Mouse (Mus musculus) MEL (cell line): Measurements from ENCODE around the gene Pick1. TPM values are rescaled to one million over a fixed set of nuclear protein-coding genes. Genes with fewer than 3 reads are reported as not detected.

Source experiments
- DNase-seq: peaks from one replicate; pipeline ENCODE4 v3.0.0; 2011; ENCODE audit warnings: low read depth, low spot score
- H3K27ac ChIP-seq: 2 replicates; pipeline ENCODE4 v1.5.1; 2012; ENCODE audit warnings: low read depth, mild to moderate bottlenecking, control low read depth, low read length, moderate library complexity; ENCODE audit not compliant: control insufficient read depth
- H3K27me3 ChIP-seq, 2 experiments: fragments of 150-350 bp in 1 of 2; sonication (generic) in 1 of 2; 2 replicates each; pipeline ENCODE4 v1.6.1; 2012; ENCODE audit warnings: low read length in 2 of 2, mild to moderate bottlenecking in 2 of 2, improper control_type of control experiment in 1 of 2, moderate library complexity in 1 of 2; ENCODE audit not compliant: insufficient read depth in 2 of 2, control insufficient read depth in 1 of 2
- H3K36me3 ChIP-seq, 2 experiments: 2 replicates each; pipeline ENCODE4 v1.6.1; 2012 to 2014; ENCODE audit warnings: low read length in 2 of 2, improper control_type of control experiment in 1 of 2, inconsistent platforms in 1 of 2, mild to moderate bottlenecking in 1 of 2; ENCODE audit not compliant: insufficient read depth in 2 of 2, control insufficient read depth in 1 of 2
- H3K4me1 ChIP-seq, 2 experiments: fragments of 150-350 bp in 1 of 2; sonication (generic) in 1 of 2; 2 replicates each; pipeline ENCODE4 v1.6.1; 2012; ENCODE audit warnings: low read length in 2 of 2, improper control_type of control experiment in 1 of 2, mild to moderate bottlenecking in 1 of 2; ENCODE audit not compliant: insufficient read depth in 2 of 2, control insufficient read depth in 1 of 2
- H3K4me3 ChIP-seq, 2 experiments: fragments of 150-350 bp in 1 of 2; sonication (generic) in 1 of 2; 2 replicates each; pipeline ENCODE4 v1.5.1; 2012; ENCODE audit warnings: low read depth in 2 of 2, low read length in 2 of 2, mild to moderate bottlenecking in 2 of 2, moderate library complexity in 2 of 2, control low read depth in 1 of 2, improper control_type of control experiment in 1 of 2; ENCODE audit not compliant: control insufficient read depth in 1 of 2, insufficient read depth in 1 of 2
- H3K79me2 ChIP-seq: 2 replicates; pipeline ENCODE4 v1.6.1; 2012; ENCODE audit warnings: mild to moderate bottlenecking, low read length, moderate library complexity; ENCODE audit not compliant: control insufficient read depth, poor library complexity, insufficient read depth
- H3K9ac ChIP-seq: 2 replicates; pipeline ENCODE4 v1.6.1; 2012; ENCODE audit warnings: low read depth, mild to moderate bottlenecking, control low read depth, low read length, moderate library complexity; ENCODE audit not compliant: control insufficient read depth, poor library complexity, severe bottlenecking
- H3K9me3 ChIP-seq: fragments of 150-350 bp; sonication (generic); replicated peaks from 2 replicates; pipeline ENCODE4 v1.6.1; 2012; ENCODE audit warnings: mild to moderate bottlenecking, low read length, improper control_type of control experiment, moderate library complexity; ENCODE audit not compliant: insufficient read depth
- CHD1 ChIP-seq: IDR thresholded peaks from 2 replicates; pipeline ENCODE4 v1.6.1; 2012; ENCODE audit warnings: low read depth, mild to moderate bottlenecking, inconsistent platforms, low read length, improper control_type of control experiment
- CHD2 ChIP-seq: IDR thresholded peaks from 2 replicates; pipeline ENCODE4 v1.6.1; 2011; ENCODE audit warnings: low read length, improper control_type of control experiment
- CTCF ChIP-seq, 3 experiments: IDR thresholded peaks in 2 of 3; conservative IDR thresholded peaks in 1 of 3; 2 replicates each; pipeline ENCODE4 v1.5.1; 2011 to 2012; ENCODE audit warnings: low read length in 3 of 3, low read depth in 2 of 3, mild to moderate bottlenecking in 2 of 3, improper control_type of control experiment in 1 of 3, inconsistent platforms in 1 of 3, mixed read lengths in 1 of 3, moderate library complexity in 1 of 3; ENCODE audit not compliant: control insufficient read depth in 1 of 3, insufficient read depth in 1 of 3, poor library complexity in 1 of 3, severe bottlenecking in 1 of 3
- E2F4 ChIP-seq: IDR thresholded peaks from 2 replicates; pipeline ENCODE4 v1.6.1; 2011; ENCODE audit warnings: low read depth, low read length, improper control_type of control experiment, borderline replicate concordance
- GATA1 ChIP-seq: IDR thresholded peaks from 2 replicates; pipeline ENCODE4 v1.6.1; 2011; ENCODE audit warnings: low read depth, low read length, improper control_type of control experiment
- HCFC1 ChIP-seq: IDR thresholded peaks from 2 replicates; pipeline ENCODE4 v1.6.1; 2012; ENCODE audit warnings: low read depth, mild to moderate bottlenecking, inconsistent platforms, low read length, improper control_type of control experiment, moderate library complexity
- MAFK ChIP-seq: IDR thresholded peaks from 2 replicates; pipeline ENCODE4 v1.6.1; 2011; ENCODE audit warnings: low read depth, mild to moderate bottlenecking, low read length, improper control_type of control experiment, borderline replicate concordance
- MAX ChIP-seq: IDR thresholded peaks from 2 replicates; pipeline ENCODE4 v1.6.1; 2011; ENCODE audit warnings: low read length, improper control_type of control experiment
- MAZ ChIP-seq: IDR thresholded peaks from 2 replicates; pipeline ENCODE4 v1.6.1; 2012; ENCODE audit warnings: low read depth, mild to moderate bottlenecking, inconsistent platforms, low read length, improper control_type of control experiment
- MYB ChIP-seq: IDR thresholded peaks from 2 replicates; pipeline ENCODE4 v1.6.1; 2011; ENCODE audit warnings: mild to moderate bottlenecking, low read depth, low read length, improper control_type of control experiment
- NELFE ChIP-seq: IDR thresholded peaks from 2 replicates; pipeline ENCODE4 v1.6.1; 2011; ENCODE audit warnings: low read depth, low read length, improper control_type of control experiment
- NRF1 ChIP-seq: IDR thresholded peaks from 2 replicates; pipeline ENCODE4 v1.6.1; 2014; ENCODE audit warnings: low read depth, mild to moderate bottlenecking, inconsistent platforms, low read length, improper control_type of control experiment, moderate library complexity; ENCODE audit not compliant: poor library complexity, insufficient read depth, severe bottlenecking
- POLR2A ChIP-seq, 2 experiments: IDR thresholded peaks; 2 replicates each; pipeline ENCODE4 v1.6.1; 2011 to 2012; ENCODE audit warnings: low read length in 2 of 2, mild to moderate bottlenecking in 2 of 2, control low read depth in 1 of 2, improper control_type of control experiment in 1 of 2, low read depth in 1 of 2, moderate library complexity in 1 of 2; ENCODE audit not compliant: control insufficient read depth in 1 of 2, insufficient read depth in 1 of 2, poor library complexity in 1 of 2
- RAD21 ChIP-seq: IDR thresholded peaks from 2 replicates; pipeline ENCODE4 v1.6.1; 2011; ENCODE audit warnings: mild to moderate bottlenecking, low read depth, low read length, improper control_type of control experiment
- RCOR1 ChIP-seq: IDR thresholded peaks from 2 replicates; pipeline ENCODE4 v1.6.1; 2012; ENCODE audit warnings: low read depth, mild to moderate bottlenecking, inconsistent platforms, low read length, improper control_type of control experiment
- SIN3A ChIP-seq: IDR thresholded peaks from 2 replicates; pipeline ENCODE4 v1.6.1; 2012; ENCODE audit warnings: low read length, improper control_type of control experiment, inconsistent platforms
- TAL1 ChIP-seq: IDR thresholded peaks from 2 replicates; pipeline ENCODE4 v1.6.1; 2012; ENCODE audit warnings: mild to moderate bottlenecking, inconsistent platforms, low read length, moderate library complexity, mixed read lengths
- TBP ChIP-seq: IDR thresholded peaks from 2 replicates; pipeline ENCODE4 v1.8.0; 2011; ENCODE audit warnings: low read depth, low read length, improper control_type of control experiment
- TCF12 ChIP-seq: IDR thresholded peaks from 2 replicates; pipeline ENCODE4 v1.6.1; 2014; ENCODE audit warnings: low read depth, mild to moderate bottlenecking, inconsistent platforms, low read length, improper control_type of control experiment, moderate library complexity
- USF1 ChIP-seq: IDR thresholded peaks from 2 replicates; pipeline ENCODE4 v1.6.1; 2014; ENCODE audit warnings: low read depth, mild to moderate bottlenecking, inconsistent platforms, low read length, improper control_type of control experiment, moderate library complexity
- USF2 ChIP-seq, 2 experiments: IDR thresholded peaks; 2 replicates each; pipeline ENCODE4 v1.6.1; 2011 to 2012; ENCODE audit warnings: improper control_type of control experiment in 2 of 2, low read length in 2 of 2, borderline replicate concordance in 1 of 2, inconsistent platforms in 1 of 2, low read depth in 1 of 2, mild to moderate bottlenecking in 1 of 2; ENCODE audit not compliant: insufficient read depth in 1 of 2
- ZC3H11A ChIP-seq: IDR thresholded peaks from 2 replicates; pipeline ENCODE4 v1.6.1; 2012; ENCODE audit warnings: low read depth, mild to moderate bottlenecking, inconsistent platforms, low read length, improper control_type of control experiment
- ZKSCAN1 ChIP-seq: IDR thresholded peaks from 2 replicates; pipeline ENCODE4 v1.6.1; 2012; ENCODE audit warnings: low read depth, mild to moderate bottlenecking, inconsistent platforms, low read length, improper control_type of control experiment, moderate library complexity
- polyA plus RNA-seq, 2 experiments: library from polyadenylated mRNA; stranded (reverse) in 1 of 2; unstranded in 1 of 2; fragments of >175 nt in 1 of 2; fragments of >200 nt in 1 of 2; gene quantifications; 2 replicates each; pipeline versions ENCODE4 v1.2.1 to v1.2.4; 2012; ENCODE audit warnings: low replicate concordance in 2 of 2, low read depth in 1 of 2; ENCODE audit not compliant: insufficient read length in 2 of 2, insufficient read depth in 1 of 2, missing spikeins in 1 of 2
- total RNA-seq: library from RNA; depleted of rRNA; stranded (reverse); fragments of 300-350 nt; gene quantifications from 2 replicates; pipeline ENCODE4 v1.2.3, GENCODE M21; 2012

The Pick1 gene
- total and polyA plus RNA-seq, 3 experiments: 20.8 to 24.3 TPM; not detected in 1

GRCm38 (mm10) chr15:79199390-79199976 is 29.5 kb upstream of the Pick1 start:
- Histone ChIP-seq H3K79me2 (no peaks in the 10 kb centered on the region), H3K9ac (peak overlapping the region; percentile 66), H3K4me3 (peak overlapping the region; percentile 64 to 78), H3K4me1 (peaks cover under 1 to 4% of the 10 kb centered on the region in 2 experiments; a peak in 3 of 4 replicates), H3K9me3 (no peaks in the 10 kb centered on the region), H3K27ac (peak overlapping the region; percentile 8; the same call in 1 of the 2 replicates), H3K36me3 (peaks cover 0 to 2% of the 10 kb centered on the region in 2 experiments; a peak in 2 of 4 replicates), H3K27me3 (no peaks in the 10 kb centered on the region)
- peak; percentile 84 for DNase-seq
- peak in 1 of 2 experiments; percentile 57; a peak in 1 of 4 replicates for TF ChIP-seq POLR2A (IDR thresholded peaks at IDR 0.05; ENCODE audit: control insufficient read depth in 1 of 2, insufficient read depth in 1 of 2, low read depth in 1 of 2, low read length in 2 of 2, poor library complexity in 1 of 2)
- no peak for TF ChIP-seq CHD1
- no peak for TF ChIP-seq CHD2
- no peak for TF ChIP-seq GATA1
- TF ChIP-seq USF2 (IDR thresholded peaks at IDR 0.05; ENCODE audit: borderline replicate concordance in 1 of 2, insufficient read depth in 1 of 2, low read depth in 1 of 2, low read length in 2 of 2): no peak
- TF ChIP-seq ZC3H11A: no peak
- TF ChIP-seq TCF12: no peak
- no peak for TF ChIP-seq MAZ
- TF ChIP-seq MAX: no peak; the same call in 1 of the 2 replicates
- TF ChIP-seq TAL1: no peak
- TF ChIP-seq HCFC1: 0 out of 2 replicates have a peak, but pooled peaks have one; percentile 17
- TF ChIP-seq NRF1: peak; percentile 73
- TF ChIP-seq NELFE: no peak
- no peak for TF ChIP-seq RAD21
- TF ChIP-seq E2F4: no peak
- no peak for TF ChIP-seq ZKSCAN1
- no peak for TF ChIP-seq MAFK
- no peak for TF ChIP-seq SIN3A
- TF ChIP-seq RCOR1: no peak

DNA sequence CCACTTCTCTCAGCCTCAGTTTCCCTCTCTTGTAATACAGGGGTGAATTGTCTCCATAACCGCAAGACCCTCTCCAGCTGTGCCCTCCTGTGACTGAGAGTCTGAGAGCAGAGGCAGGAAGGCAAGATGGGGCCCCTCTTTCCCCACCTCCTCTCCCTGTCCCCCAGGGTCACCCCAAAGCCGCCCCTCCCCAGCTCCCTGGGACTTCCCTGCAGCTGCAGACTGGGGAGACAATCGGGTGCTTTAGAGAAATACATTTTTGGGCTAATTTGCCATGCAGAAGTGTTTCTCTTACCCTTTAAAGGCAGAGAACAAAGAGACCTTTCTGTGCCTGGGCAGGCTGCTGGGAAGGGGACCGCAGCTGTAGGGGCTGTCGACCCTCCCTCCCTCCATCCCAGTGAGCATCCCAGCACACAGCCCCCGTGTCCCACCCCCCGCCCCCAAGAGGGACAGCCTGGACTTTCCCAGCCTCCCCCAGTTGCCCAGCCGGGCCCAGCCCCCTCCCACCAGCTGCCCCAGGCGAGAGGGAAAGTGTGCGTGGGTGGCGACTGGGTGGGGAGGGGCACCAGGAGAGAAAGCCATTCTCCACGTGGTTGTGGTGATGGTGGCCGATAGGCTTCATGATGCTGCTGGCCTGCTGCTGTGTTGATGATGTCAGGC is 27.4 kb upstream of the Pick1 start:
- H3K4me3 ChIP-seq: no peak overlapping the region
- H3K9ac ChIP-seq: no peak overlapping the region
- H3K36me3 ChIP-seq: no peaks in the 10 kb centered on the region
- no peaks in the 10 kb centered on the region for H3K27me3 ChIP-seq
- no peak for TF ChIP-seq CTCF (IDR thresholded peaks at IDR 0.05 in 2 of 3, conservative IDR thresholded peaks at IDR 0.05 in 1 of 3; ENCODE audit: control insufficient read depth in 1 of 3, insufficient read depth in 1 of 3, low read depth in 2 of 3, low read length in 3 of 3, poor library complexity in 1 of 3, severe bottlenecking in 1 of 3)
- no peak for TF ChIP-seq NRF1
- no peak for TF ChIP-seq USF2 (IDR thresholded peaks at IDR 0.05; ENCODE audit: borderline replicate concordance in 1 of 2, insufficient read depth in 1 of 2, low read depth in 1 of 2, low read length in 2 of 2)
- TF ChIP-seq GATA1: no peak
- no peak for TF ChIP-seq USF1
- no peak for TF ChIP-seq TAL1
- TF ChIP-seq MYB: no peak
- TF ChIP-seq TBP: no peak
- TF ChIP-seq CHD2: no peak
- no peak for TF ChIP-seq MAFK
- TF ChIP-seq, all 39 proteins: peak for 0
- H3K4me1 ChIP-seq: 0 out of 4 replicates have a peak, but pooled peaks cover 0 to 3% of the 10 kb centered on the region in 2 experiments
- no peak for DNase-seq
- no peak overlapping the region for H3K27ac ChIP-seq
- no peaks in the 10 kb centered on the region for H3K79me2 ChIP-seq
- no peaks in the 10 kb centered on the region for H3K9me3 ChIP-seq
